Mouse (Mus musculus) left cerebral cortex, postnatal 4 days (tissue): ENCODE measurements around the gene Rpp25. TPM values are rescaled to one million over a fixed set of nuclear protein-coding genes. Genes with fewer than 3 reads are reported as not detected.

Experiments
- DNase-seq: peaks from one replicate; pipeline ENCODE4 v3.0.0-alpha.2; 2022
- intact Hi-C: fragments of 180-260 bp; cut with DNase I; formaldehyde crosslinking; loops from one replicate; pipeline ENCODE4 v1.15.1; 2025
- total RNA-seq, 2 experiments: library from RNA; stranded (reverse); gene quantifications; 2 replicates each; pipeline ENCODE4 v1.2.3; 2021

Rpp25 gene
- total RNA-seq, 2 experiments from 2014 or later: 19.3 to 22.2 TPM

GRCm38 (mm10) chr9:57520375-57521055, 16.7 kb downstream of the Rpp25 start:
- intact Hi-C loops: no loop called here

GRCm38 (mm10) chr9:57521056-57521911, 17.5 kb downstream of the Rpp25 start, which contains the start of gene Cox5a:
Gene Cox5a, plus strand, starts transcription at chr9:57521274.
- intact Hi-C loops: no loop called here
- DNase-seq: peak; percentile 94

More at GRCm38 (mm10) chr9:57520375-57521055, 16.7 kb downstream of the Rpp25 start:
- DNase-seq: no peak

- intact Hi-C loops: no loop called here
- no peak for DNase-seq
Observed at GRCm38 (mm10) chr9:57522114-57522860, 18.5 kb downstream of the Rpp25 start.

- no peak for DNase-seq
- intact Hi-C loops: no loop called here
Observed at GRCm38 (mm10) chr9:57522861-57523246, 19.0 kb downstream of the Rpp25 start.

GRCm38 (mm10) chr9:57523754-57524153, 19.9 kb downstream of the Rpp25 start:
- intact Hi-C loops: no loop called here
- no peak for DNase-seq

GRCm38 (mm10) chr9:57524439-57524838, 20.6 kb downstream of the Rpp25 start:
- intact Hi-C loops: no loop called here
- no peak for DNase-seq

GRCm38 (mm10) chr9:57525516-57525915, 21.7 kb downstream of the Rpp25 start:
- intact Hi-C loops: no loop called here

GRCm38 (mm10) chr9:57526435-57526834, 22.6 kb downstream of the Rpp25 start:
- DNase-seq: no peak
- intact Hi-C loops: no loop called here

More at GRCm38 (mm10) chr9:57525516-57525915, 21.7 kb downstream of the Rpp25 start:
- DNase-seq: no peak

- no peak for DNase-seq
- intact Hi-C loops: loop anchor here (10.0 kb wide), 1 partner anchor 213 kb away; no protein-coding TSS in a partner anchor
Observed at GRCm38 (mm10) chr9:57531946-57532345, 28.1 kb downstream of the Rpp25 start.

- intact Hi-C loops: loop anchor here (10.0 kb wide), 1 partner anchor 208 kb away; no protein-coding TSS in a partner anchor
- DNase-seq: no peak
Observed at GRCm38 (mm10) chr9:57536362-57536761, 32.5 kb downstream of the Rpp25 start.

- intact Hi-C loops: loop anchor here (10.0 kb wide), 1 partner anchor 208 kb away; no protein-coding TSS in a partner anchor
- DNase-seq: peak; percentile 94
Observed at GRCm38 (mm10) chr9:57537044-57537727, 33.4 kb downstream of the Rpp25 start, which contains the start of gene Fam219b. Gene Fam219b, plus strand, starts transcription at chr9:57537528.

GRCm38 (mm10) chr9:57537728-57538181, 33.9 kb downstream of the Rpp25 start:
- intact Hi-C loops: loop anchor here (10.0 kb wide), 1 partner anchor 207 kb away; no protein-coding TSS in a partner anchor
- no peak for DNase-seq

- no peak for DNase-seq
- intact Hi-C loops: loop anchor here (10.0 kb wide), 1 partner anchor 205 kb away; no protein-coding TSS in a partner anchor
Observed at GRCm38 (mm10) chr9:57539550-57539949, 35.7 kb downstream of the Rpp25 start.

GRCm38 (mm10) chr9:57541312-57541711, 37.5 kb downstream of the Rpp25 start:
- peak; percentile 43 for DNase-seq
- intact Hi-C loops: loop anchor here (5.0 kb wide), 1 partner anchor 116 kb away; no protein-coding TSS in a partner anchor

- no peak for DNase-seq
- intact Hi-C loops: loop anchor here (5.0 kb wide), 1 partner anchor 113 kb away; no protein-coding TSS in a partner anchor
Observed at GRCm38 (mm10) chr9:57543951-57544350, 40.1 kb downstream of the Rpp25 start.

- intact Hi-C loops: no loop called here
- DNase-seq: no peak
Observed at GRCm38 (mm10) chr9:57547287-57547686, 43.5 kb downstream of the Rpp25 start.

- no peak for DNase-seq
- intact Hi-C loops: no loop called here
Observed at GRCm38 (mm10) chr9:57547869-57548268, 44.0 kb downstream of the Rpp25 start.

- intact Hi-C loops: no loop called here
- peak; percentile 86 for DNase-seq
Observed at GRCm38 (mm10) chr9:57549186-57549585, 45.4 kb downstream of the Rpp25 start.

GRCm38 (mm10) chr9:57550126-57550862, 46.5 kb downstream of the Rpp25 start:
- intact Hi-C loops: no loop called here

More at GRCm38 (mm10) chr9:57550126-57550862, 46.5 kb downstream of the Rpp25 start:
- no peak for DNase-seq
